Mouse (Mus musculus): Measurements from ENCODE around the gene Ntf3.

GRCm38 (mm10) chr6:126102571-126102970, 64.1 kb downstream of the Ntf3 start:
- TF ChIP-seq USF1 (IDR thresholded peaks at IDR 0.05; ENCODE audit: low read depth) = no peak
- no peak for TF ChIP-seq MAX (IDR thresholded peaks at IDR 0.05; ENCODE audit: low read depth)
- TF ChIP-seq POLR2A (IDR thresholded peaks at IDR 0.05; ENCODE audit: insufficient read length, low read depth) = no peak
- TF ChIP-seq TCF12 (IDR thresholded peaks at IDR 0.05; ENCODE audit: insufficient read depth, poor library complexity, severe bottlenecking) = no peak
- no peak for TF ChIP-seq POLR2AphosphoS2 (IDR thresholded peaks at IDR 0.05; ENCODE audit: insufficient read length, low read depth)
- TF ChIP-seq SRF (IDR thresholded peaks at IDR 0.05; ENCODE audit: control insufficient read depth, insufficient read length, low read depth) = no peak
- no peak for TF ChIP-seq E2F4 (IDR thresholded peaks at IDR 0.05; ENCODE audit: insufficient read depth)

Data from myocyte (in vitro differentiated cells).